Mouse (Mus musculus) urinary bladder, adult 18-20 months (tissue): ENCODE results near the gene Trim54.
A peak's percentile ranks its signal among the peaks of the same experiment; 100 is the strongest.

ENCODE experiments used
- DNase-seq, 2 experiments: peaks; one replicate each; pipeline ENCODE4 v3.0.0; 2022; ENCODE audit warnings: low spot score in 2 of 2, mixed read lengths in 2 of 2

Gene Trim54

DNA sequence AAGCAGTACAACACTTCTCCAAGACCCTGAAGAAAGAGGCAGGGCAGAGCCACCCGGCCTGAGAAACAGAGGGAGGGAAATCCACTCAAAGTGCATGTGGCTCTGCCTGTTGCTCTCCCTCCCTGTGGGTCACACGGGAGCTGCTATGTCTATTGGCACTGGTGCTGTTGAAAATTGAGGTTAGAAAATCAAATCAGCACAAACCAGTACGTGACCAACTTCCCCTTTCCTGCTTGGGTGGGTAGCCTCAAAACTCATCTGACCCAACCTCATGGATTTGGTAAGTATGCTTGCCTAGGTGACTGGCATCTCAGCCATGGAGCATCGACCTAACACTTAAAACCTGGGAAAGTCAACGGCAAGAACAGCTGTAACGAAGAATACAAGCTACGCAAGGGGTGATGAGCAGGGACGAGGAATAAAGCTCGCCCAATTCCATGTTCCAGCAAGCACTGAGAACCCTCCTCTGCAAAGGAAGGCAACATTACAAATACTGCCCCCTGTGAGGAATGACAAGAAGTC, 10.6 kb upstream of the Trim54 start, which contains the start of gene Dnajc5g:
Dnajc5g (plus strand) TSS at position 472 of the 522 bp plus-strand sequence.
- no peak for DNase-seq

- DNase-seq: no peak
Observed at GRCm38 (mm10) chr5:31108000-31108490, 8.5 kb upstream of the Trim54 start, which contains the start of gene Slc30a3. Gene Slc30a3 (minus strand): TSS chr5:31108237.

- no peak for DNase-seq
Observed at GRCm38 (mm10) chr5:31110781-31111180, 5.7 kb upstream of the Trim54 start.

DNA sequence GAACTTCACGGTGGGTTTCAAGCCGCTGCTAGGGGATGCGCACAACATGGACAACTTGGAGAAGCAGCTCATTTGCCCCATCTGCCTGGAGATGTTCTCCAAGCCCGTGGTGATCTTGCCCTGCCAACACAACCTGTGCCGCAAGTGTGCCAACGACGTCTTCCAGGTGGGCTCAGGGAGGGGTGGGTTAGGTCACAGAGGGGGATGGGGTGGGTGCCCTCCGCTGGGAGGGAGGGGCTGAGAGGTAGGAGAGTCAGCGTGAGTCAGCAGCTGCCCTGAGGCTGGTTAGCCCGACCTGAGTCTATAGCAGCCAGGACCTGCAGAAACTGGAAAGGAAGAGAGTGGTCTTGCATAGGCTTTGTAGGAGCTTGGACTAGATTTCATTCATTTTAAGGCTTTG, 400 bp downstream of the Trim54 start:
- no peak for DNase-seq

- DNase-seq: no peak
Observed at GRCm38 (mm10) chr5:31121111-31121510, 4.6 kb downstream of the Trim54 start.

GRCm38 (mm10) chr5:31123481-31123880, 7.0 kb downstream of the Trim54 start:
- no peak for DNase-seq

- no peak for DNase-seq
Observed at GRCm38 (mm10) chr5:31126050-31126449, 9.5 kb downstream of the Trim54 start.

- no peak for DNase-seq
Observed at GRCm38 (mm10) chr5:31136730-31137424, 20.4 kb downstream of the Trim54 start.

DNA sequence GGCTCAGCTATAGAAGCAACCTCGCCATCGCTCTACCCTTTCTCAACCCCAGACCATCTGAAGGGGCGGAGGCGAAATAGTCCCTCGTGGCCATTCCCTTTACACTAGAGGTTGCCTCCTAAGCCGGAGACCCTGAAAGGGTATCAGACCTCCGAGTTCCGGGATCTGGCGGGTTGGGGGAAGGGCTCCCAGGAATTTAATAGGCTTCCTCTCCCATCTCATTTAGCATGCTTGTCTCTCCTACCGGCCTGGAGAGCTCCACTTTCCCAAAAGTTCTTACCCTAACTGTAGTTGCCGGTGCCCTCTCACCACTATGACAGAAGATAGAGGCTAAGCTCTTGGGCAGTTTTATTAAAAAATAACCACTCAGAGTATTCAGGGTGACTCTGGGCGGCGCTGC, 21.1 kb downstream of the Trim54 start:
- DNase-seq: no peak

DNA sequence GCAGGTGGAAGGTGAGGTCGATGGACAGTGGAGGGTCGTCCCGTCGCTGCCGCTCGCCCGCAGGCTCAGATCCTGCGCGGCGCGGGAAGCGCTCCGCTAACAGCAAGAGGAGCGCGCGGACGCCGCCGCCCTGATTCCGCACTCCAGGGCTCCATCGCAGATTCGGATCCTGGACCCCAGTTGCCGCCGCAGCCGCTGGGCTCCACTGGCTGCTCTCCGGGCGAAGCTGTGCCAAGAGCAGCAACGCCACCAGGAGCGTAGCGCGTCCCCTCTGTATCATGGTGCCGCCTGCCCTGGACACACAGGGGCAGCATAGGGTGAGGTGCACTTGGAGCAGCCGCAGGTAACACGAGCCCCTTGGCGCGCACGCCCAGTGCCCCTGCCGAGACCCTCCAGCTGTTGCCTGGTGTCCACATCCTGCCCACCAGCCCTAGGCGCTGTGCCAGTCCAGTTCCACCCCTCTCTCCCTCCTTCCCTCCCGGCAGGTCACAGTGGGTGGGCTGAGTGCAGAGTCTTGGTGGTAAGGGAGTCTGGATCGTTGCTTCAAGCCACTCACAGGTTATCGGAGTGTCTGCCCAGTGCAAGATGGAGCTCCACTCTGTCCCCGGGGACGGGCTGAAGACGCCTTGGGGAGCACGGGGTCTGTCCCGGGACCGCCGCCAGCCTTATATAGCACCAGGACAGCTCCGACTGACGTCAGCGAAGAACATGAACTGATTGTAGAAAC, 21.9 kb downstream of the Trim54 start, which contains the start of gene Ucn:
Ucn (minus strand) TSS at position 589 of the 727 bp plus-strand sequence.
- no peak for DNase-seq

GRCm38 (mm10) chr5:31138968-31139425, 22.5 kb downstream of the Trim54 start:
- DNase-seq: no peak

DNA sequence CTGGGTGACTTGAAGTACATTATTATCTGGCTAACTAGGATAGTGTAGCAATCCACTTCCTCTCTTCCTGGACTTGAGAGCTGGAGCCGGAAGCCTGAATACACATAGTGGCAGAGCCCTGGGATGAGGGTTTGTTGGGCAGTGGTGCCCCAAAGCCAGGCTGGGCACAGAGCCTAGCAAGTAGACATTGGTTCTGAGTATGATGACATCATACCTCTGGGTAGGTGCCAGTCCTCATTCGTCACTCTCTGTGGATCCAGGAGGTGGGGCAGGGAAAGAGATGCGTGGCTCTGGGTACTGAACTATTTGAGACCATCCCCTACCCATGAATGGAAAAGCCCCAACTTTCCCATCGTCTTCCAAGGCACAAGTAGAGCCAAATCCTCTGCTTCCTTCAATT, 33.3 kb downstream of the Trim54 start:
- DNase-seq: no peak

DNA sequence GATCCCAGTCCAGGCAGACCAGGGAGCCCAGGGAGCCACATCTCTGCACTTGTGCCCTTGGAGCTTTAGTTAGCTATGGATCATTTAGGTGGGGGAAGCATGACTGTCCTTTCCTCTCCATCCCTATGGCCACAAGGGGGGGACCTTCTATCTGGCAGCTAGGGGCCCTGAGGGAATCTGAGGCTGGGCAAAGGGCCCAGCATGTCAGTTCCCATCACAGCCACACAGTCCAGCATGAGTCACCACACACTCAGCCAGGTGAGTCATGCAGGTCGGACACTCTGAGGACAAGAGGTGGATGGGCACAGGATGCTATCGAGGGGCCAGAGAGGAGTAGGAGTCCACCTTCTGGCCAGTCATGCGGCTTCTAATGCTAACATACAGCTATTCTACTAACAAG, 35.2 kb downstream of the Trim54 start:
- DNase-seq: peak; percentile 18 to 45

DNA sequence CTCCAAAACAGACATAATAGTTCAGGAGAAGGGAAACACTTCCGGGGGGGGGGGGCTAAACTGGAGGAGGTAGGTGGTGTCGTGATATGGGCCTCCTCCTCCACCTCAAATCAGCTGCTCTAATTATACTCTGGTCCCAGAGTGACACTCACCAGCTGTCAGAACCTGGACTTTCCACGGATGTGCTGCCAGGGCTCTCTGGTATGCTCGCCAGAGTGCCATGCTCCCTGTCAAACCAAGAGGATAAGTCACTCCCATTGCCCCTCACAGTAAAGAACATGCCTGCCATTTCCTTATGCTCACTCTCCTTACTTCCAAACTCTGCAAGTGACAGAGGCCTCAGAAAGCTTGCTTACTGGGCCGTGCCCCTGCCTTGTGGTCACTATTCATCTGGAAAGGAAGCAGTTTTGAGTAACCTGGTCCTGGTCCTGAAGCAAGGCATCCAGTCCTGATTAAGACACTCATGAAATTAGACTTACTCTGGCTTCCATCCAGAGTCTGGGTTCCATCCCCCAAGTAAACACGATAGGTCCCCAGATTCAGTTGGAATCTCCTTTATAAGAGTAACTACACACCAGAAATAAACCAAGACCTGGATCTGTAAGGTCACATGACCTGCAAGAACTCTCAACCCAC, 37.1 kb downstream of the Trim54 start:
- DNase-seq: no peak

GRCm38 (mm10) chr5:31154152-31154553, 37.6 kb downstream of the Trim54 start, which contains the start of gene Mpv17:
Gene Mpv17 (minus strand): TSS chr5:31154251.
- peak; percentile 74 to 80 for DNase-seq

- no peak for DNase-seq
Observed at GRCm38 (mm10) chr5:31162462-31162861, 46.0 kb downstream of the Trim54 start.

DNA sequence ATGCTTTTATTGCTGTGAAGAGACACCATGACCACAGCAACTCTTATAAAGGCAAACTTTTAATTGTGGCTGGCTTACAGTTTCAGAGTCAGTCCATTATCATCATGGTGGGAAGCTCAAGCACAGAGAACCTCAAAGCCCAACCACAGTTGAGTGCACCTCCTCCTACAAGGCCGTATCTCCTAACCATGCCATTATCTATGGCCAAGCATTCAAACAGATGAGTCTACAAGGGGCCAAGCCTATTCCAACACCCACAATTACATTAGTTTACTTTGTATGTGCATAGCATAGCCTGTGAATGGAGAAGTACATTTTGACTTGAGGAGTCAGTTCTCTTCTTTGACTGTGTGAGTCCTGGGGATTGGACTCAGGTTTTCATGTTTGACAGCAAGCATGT, 48.4 kb downstream of the Trim54 start:
- no peak for DNase-seq

DNA sequence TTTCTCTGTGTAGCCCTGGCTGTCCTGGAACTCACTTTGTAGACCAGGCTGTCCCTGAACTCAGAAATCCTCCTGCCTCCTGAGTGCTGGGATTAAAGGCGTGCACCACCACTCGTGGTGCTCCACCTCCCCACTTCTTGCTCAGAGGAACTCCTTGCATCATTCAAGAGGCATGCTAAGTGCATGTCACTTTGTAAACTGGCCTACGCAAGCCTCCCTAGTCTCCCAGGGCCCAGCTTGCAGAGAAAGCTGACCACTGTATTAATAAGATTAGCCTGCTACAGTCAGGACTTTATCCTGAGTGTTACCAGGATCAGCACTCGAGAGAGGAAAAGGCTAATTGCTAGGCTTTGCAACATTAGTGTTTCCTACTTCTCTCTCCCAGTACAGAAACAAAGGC, 52.1 kb downstream of the Trim54 start:
- no peak for DNase-seq

DNA sequence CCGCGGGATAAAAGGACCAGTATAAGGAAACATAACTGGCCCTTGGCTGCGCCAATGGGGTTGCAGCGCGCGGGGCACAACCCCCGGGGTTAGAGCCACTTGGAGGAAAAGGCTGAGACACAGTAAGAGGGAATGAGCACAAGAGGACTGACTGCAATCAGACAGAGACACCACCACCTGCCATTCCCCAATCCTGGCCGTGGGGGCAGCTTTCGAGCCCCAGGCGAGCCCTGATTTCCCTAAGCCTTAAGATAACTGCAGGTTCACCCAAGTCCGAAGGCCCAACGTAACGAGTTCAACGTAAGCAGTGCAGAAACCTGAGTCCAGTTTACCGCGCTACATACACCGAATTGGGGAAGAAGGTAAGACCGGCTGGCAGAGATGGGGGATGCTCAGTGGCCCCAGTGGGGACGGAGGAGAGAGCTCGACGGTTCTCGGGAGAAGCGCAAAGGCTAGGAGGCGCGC, 62.8 kb downstream of the Trim54 start:
- no peak for DNase-seq

- DNase-seq: peak; percentile 88 to 93
Observed at GRCm38 (mm10) chr5:31179766-31180630, 63.5 kb downstream of the Trim54 start, which contains the start of the genes Gm29609 and Gtf3c2. Gene Gm29609 (minus strand): TSS chr5:31179911. Gene Gtf3c2 (minus strand): TSS chr5:31180144.
